Mouse (Mus musculus) forebrain, postnatal 0 days (tissue): ENCODE data around the gene Prok2. TPM values are rescaled to one million over a fixed set of nuclear protein-coding genes. Genes with fewer than 3 reads are reported as not detected.
A peak's percentile ranks its signal among the peaks of the same experiment; 100 is the strongest.

Experiments
- ATAC-seq: fragments of 200-750 bp; cut with Nextera tagmentation; 2 replicates; pipeline ENCODE4 v1.8.0; 2017; ENCODE audit warnings: mild to moderate bottlenecking, moderate library complexity
- DNase-seq: peaks from one replicate; pipeline ENCODE4 v3.0.0-alpha.2; 2015
- H3K27ac ChIP-seq: fragments of 300-500 bp; sonication (generic); 2 replicates; pipeline ENCODE4 v1.5.1; 2014; ENCODE audit warnings: low read depth, mild to moderate bottlenecking, antibody characterized with exemption, low read length, moderate library complexity, mixed read lengths
- H3K27me3 ChIP-seq: fragments of 300-500 bp; sonication (generic); 2 replicates; pipeline ENCODE4 v1.6.1; 2014; ENCODE audit warnings: mild to moderate bottlenecking, low read length, mixed read lengths; ENCODE audit not compliant: insufficient read depth
- H3K36me3 ChIP-seq: fragments of 300-500 bp; sonication (generic); 2 replicates; pipeline ENCODE4 v1.6.1; 2014; ENCODE audit warnings: mild to moderate bottlenecking, moderate library complexity; ENCODE audit not compliant: insufficient read depth
- H3K4me1 ChIP-seq: fragments of 300-500 bp; sonication (generic); 2 replicates; pipeline ENCODE4 v1.6.1; 2014; ENCODE audit warnings: antibody characterized with exemption; ENCODE audit not compliant: insufficient read depth
- H3K4me2 ChIP-seq: fragments of 300-500 bp; sonication (generic); 2 replicates; pipeline ENCODE4 v1.6.1; 2014; ENCODE audit warnings: low read depth, mild to moderate bottlenecking, moderate library complexity
- H3K4me3 ChIP-seq: fragments of 300-500 bp; sonication (generic); 2 replicates; pipeline ENCODE4 v1.5.1; 2014; ENCODE audit warnings: low read depth, low read length, mixed read lengths
- H3K9ac ChIP-seq: fragments of 300-500 bp; sonication (generic); 2 replicates; pipeline ENCODE4 v1.6.1; 2014; ENCODE audit warnings: mild to moderate bottlenecking
- H3K9me3 ChIP-seq: fragments of 300-500 bp; sonication (generic); 2 replicates; pipeline ENCODE4 v1.6.1; 2016; ENCODE audit warnings: low read length
- CTCF ChIP-seq: sonication (generic); IDR thresholded peaks from 2 replicates; pipeline ENCODE4 v1.5.1; 2016; ENCODE audit warnings: antibody characterized with exemption, control low read depth, low read depth
- WGBS: fragments of 180-500 bp; shearing (Covaris S2); extraction: QIAGEN DNeasy Blood & Tissue Kit; methylation state at CpG from one replicate; pipeline ENCODE4 v1.1.7; 2014; 5-methylcytosine and 5-hydroxymethylcytosine counted together
- polyA plus RNA-seq: library from polyadenylated mRNA; unstranded; fragments of >200 nt; fragmentation: Nextera tagmentation; extraction: Ambion mirVana; gene quantifications from 2 replicates; pipeline ENCODE4 v1.2.1, GENCODE M21; 2015
- total RNA-seq: library from RNA; depleted of rRNA; stranded (reverse); fragments of >200 nt; gene quantifications from 2 replicates; pipeline ENCODE4 v1.2.3, GENCODE M21; 2014

Gene Prok2
- total and polyA plus RNA-seq, 2 experiments from 2014 or later = 1.00 to 4.9 TPM

DNA sequence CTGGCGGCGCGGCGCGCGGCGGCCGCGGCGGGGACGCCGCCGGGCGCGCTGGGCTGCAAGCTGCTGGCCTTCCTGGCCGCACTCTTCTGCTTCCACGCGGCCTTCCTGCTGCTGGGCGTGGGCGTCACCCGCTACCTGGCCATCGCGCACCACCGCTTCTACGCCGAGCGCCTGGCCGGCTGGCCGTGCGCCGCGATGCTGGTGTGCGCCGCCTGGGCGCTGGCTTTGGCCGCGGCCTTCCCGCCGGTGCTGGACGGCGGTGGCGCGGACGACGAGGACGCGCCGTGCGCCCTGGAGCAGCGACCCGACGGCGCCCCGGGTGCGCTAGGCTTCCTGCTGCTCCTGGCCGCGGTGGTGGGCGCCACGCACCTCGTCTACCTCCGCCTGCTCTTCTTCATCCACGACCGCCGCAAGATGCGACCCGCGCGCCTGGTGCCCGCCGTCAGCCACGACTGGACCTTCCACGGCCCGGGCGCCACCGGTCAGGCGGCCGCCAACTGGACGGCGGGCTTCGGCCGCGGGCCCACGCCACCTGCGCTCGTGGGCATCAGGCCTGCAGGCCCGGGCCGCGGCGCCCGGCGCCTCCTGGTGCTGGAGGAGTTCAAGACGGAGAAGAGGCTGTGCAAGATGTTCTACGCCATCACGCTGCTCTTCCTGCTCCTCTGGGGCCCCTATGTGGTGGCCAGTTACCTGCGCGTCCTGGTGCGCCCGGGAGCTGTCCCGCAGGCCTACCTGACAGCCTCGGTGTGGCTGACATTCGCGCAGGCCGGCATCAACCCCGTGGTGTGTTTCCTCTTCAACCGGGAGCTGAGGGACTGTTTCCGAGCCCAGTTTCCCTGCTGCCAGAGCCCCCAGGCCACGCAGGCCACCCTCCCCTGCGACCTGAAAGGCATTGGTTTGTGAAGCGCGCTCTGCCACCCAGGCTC, 33.0 kb downstream of the Prok2 start:
- Histone ChIP-seq H3K4me2 (peak overlapping the region; percentile 94), H3K27ac (peak overlapping the region; percentile 96), H3K9ac (peak overlapping the region; percentile 91), H3K36me3 (no peaks in the 10 kb centered on the region), H3K4me1 (peaks cover 8% of the 10 kb centered on the region), H3K9me3 (no peaks in the 10 kb centered on the region), H3K27me3 (no peaks in the 10 kb centered on the region), H3K4me3 (peak overlapping the region; percentile 73)
- 2% methylated on average over 110 of the region's 110 CpGs for WGBS
- no peak for TF ChIP-seq CTCF
- no peak for DNase-seq
- ATAC-seq = peak; percentile 44

DNA sequence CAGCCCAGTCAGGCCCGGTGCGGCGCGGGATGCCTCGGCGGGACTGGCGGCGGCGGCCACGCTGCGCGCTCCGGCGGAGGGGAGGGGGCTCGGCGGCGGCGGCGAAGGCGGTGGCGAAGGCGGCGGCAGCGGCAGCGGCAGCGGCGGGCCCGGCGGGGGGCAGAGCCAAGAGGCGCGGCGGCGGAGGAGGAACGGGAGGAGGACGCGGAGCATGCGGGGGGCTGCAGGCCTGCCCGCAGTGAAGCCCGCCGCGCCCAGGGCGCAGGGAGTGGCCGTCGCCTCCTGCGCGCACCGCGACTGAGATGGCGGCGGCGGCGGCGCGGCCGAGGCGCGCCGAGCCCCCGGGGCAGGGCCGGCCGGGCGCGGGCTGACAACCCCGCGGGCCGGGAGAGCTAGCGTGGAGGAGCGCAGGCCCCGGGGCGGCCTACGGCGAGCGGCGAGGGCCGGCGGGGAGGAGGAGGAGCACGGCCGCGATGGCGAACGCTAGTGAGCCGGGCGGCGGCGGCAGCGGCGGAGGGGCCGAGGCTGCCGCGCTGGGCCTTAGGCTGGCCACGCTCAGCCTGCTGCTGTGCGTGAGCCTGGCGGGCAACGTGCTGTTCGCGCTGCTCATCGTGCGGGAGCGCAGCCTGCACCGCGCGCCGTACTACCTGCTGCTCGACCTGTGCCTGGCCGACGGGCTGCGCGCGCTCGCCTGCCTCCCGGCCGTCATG, 33.8 kb downstream of the Prok2 start, which contains the start of gene Gpr27:
Gene Gpr27 (plus strand): TSS at position 474 of the 710 bp plus-strand sequence.
- Histone ChIP-seq H3K4me2 (peak within 1 kb of the TSS; percentile 94), H3K4me1 (peaks cover 8% of the 10 kb centered on the region), H3K27me3 (no peaks in the 10 kb centered on the region), H3K4me3 (peak within 1 kb of the TSS; percentile 73), H3K9me3 (no peaks in the 10 kb centered on the region), H3K9ac (peak within 1 kb of the TSS; percentile 91), H3K36me3 (no peaks in the 10 kb centered on the region), H3K27ac (peak within 1 kb of the TSS; percentile 96)
- no peak for TF ChIP-seq CTCF
- peak; percentile 85 for ATAC-seq
- under 1% methylated on average over 83 of the region's 112 CpGs for WGBS
- peak; percentile 67 for DNase-seq

DNA sequence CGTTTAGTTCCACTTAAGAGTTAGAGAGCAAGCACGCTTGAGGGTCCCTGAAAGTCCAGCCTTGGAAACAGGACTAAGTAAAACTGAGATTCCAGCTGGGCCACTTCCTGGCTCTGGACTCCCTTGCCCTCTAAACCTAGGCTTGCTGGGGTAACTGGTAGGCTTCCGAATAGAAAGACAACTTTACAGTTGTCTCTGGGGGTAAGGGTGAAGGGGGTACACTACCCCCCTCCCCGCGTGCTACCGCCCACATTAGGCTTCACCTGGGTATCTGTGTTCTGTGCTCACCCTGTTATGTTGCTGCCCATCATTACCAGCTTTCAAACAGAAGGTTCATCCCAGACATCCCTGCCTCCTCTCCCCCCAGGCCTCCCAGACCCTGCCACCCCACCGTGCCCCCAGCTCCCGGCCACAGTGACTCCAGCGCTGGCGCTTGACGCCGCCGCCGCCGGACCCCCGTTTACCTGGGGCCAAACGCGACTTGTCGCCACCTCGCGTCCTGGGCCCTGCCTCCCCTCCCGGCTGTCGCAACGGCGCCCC, 34.5 kb downstream of the Prok2 start:
- TF ChIP-seq CTCF = peak; percentile 38; the same call in 1 of the 2 replicates
- Histone ChIP-seq H3K9me3 (no peaks in the 10 kb centered on the region), H3K4me2 (peak overlapping the region; percentile 94), H3K4me1 (peaks cover 8% of the 10 kb centered on the region), H3K27ac (peak overlapping the region; percentile 96), H3K36me3 (no peaks in the 10 kb centered on the region), H3K27me3 (no peaks in the 10 kb centered on the region), H3K4me3 (peak overlapping the region; percentile 73), H3K9ac (peak overlapping the region; percentile 91)
- DNase-seq = no peak
- ATAC-seq = peak; percentile 8; the same call in 1 of the 2 replicates
- 7% methylated on average over 24 of the region's 25 CpGs for whole genome bisulfite sequencing

DNA sequence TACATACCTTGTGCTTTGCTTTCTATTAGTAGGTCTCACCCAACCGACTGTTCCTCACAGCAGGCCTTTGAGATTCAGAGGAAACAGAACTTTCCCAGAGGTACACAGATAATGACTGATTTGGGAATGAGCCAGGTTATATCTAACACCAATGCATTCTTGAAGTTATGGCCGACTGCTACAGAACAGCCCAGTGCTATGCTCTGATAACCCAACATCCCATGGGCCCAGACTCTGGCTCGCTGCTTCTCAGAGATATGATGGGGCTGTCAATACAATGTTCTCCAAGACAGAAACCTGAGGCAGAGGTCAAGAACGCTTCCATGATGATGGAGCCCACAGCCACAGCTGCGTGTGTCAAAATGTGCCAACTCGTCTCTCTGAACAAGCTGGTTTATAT, 37.7 kb downstream of the Prok2 start:
- no peaks in the 10 kb centered on the region for H3K9me3 ChIP-seq

GRCm38 (mm10) chr6:99684899-99685298, 41.3 kb downstream of the Prok2 start:
- DNase-seq = no peak
- Histone ChIP-seq H3K4me1 (no peaks in the 10 kb centered on the region), H3K4me2 (no peak overlapping the region), H3K27ac (no peak overlapping the region), H3K36me3 (no peaks in the 10 kb centered on the region), H3K4me3 (no peak overlapping the region), H3K27me3 (no peaks in the 10 kb centered on the region), H3K9ac (no peak overlapping the region), H3K9me3 (no peaks in the 10 kb centered on the region)
- ATAC-seq = no peak
- peak; percentile 62 for TF ChIP-seq CTCF
- 56% methylated on average over 5 of the region's 5 CpGs for WGBS

More for the DNA sequence above, 37.7 kb downstream of the Prok2 start:
- H3K36me3 ChIP-seq = no peaks in the 10 kb centered on the region
- 90% methylated on average over 6 of the region's 6 CpGs for WGBS
- no peak overlapping the region for H3K4me2 ChIP-seq
- H3K4me3 ChIP-seq = no peak overlapping the region
- H3K27me3 ChIP-seq = no peaks in the 10 kb centered on the region
- no peak for ATAC-seq
- no peak overlapping the region for H3K9ac ChIP-seq
- no peaks in the 10 kb centered on the region for H3K4me1 ChIP-seq
- no peak for DNase-seq
- no peak overlapping the region for H3K27ac ChIP-seq
- no peak for TF ChIP-seq CTCF

GRCm38 (mm10) chr6:99683974-99684373, 42.2 kb downstream of the Prok2 start:
- H3K27me3 ChIP-seq = no peaks in the 10 kb centered on the region
- no peak for TF ChIP-seq CTCF
- H3K27ac ChIP-seq = no peak overlapping the region
- no peak overlapping the region for H3K4me3 ChIP-seq
- H3K9ac ChIP-seq = no peak overlapping the region
- no peak for ATAC-seq
- DNase-seq = no peak
- no peak overlapping the region for H3K4me2 ChIP-seq
- no peaks in the 10 kb centered on the region for H3K4me1 ChIP-seq
- WGBS = 90% methylated on average over 5 of the region's 5 CpGs
- no peaks in the 10 kb centered on the region for H3K36me3 ChIP-seq
- H3K9me3 ChIP-seq = no peaks in the 10 kb centered on the region
